Mouse (Mus musculus) G1E (cell line): Measurements from ENCODE around the gene Actn1. TPM values are rescaled to one million over a fixed set of nuclear protein-coding genes. Genes with fewer than 3 reads are reported as not detected.

ENCODE experiments used
- ATAC-seq: 2 replicates; pipeline ENCODE4 v1.8.0; 2016; ENCODE audit warnings: mild to moderate bottlenecking; ENCODE audit not compliant: insufficient number of reproducible peaks, poor library complexity, low FRiP score, severe bottlenecking; ENCODE audit errors: extremely low read depth
- DNase-seq: peaks from one replicate; pipeline ENCODE4 v3.0.0; 2012; ENCODE audit warnings: low spot score
- H3K27me3 ChIP-seq: 2 replicates; pipeline ENCODE4 v1.6.1; 2012; ENCODE audit warnings: mild to moderate bottlenecking, low read length, inconsistent platforms; ENCODE audit not compliant: insufficient read depth
- H3K36me3 ChIP-seq: replicated peaks from 2 replicates; pipeline ENCODE3; 2012; ENCODE audit warnings: mild to moderate bottlenecking, inconsistent platforms
- H3K4me1 ChIP-seq: 2 replicates; pipeline ENCODE4 v1.6.1; 2012; ENCODE audit warnings: low read depth, low read length, inconsistent platforms, mixed read lengths; ENCODE audit not compliant: insufficient read depth
- H3K4me3 ChIP-seq: 2 replicates; pipeline ENCODE4 v1.5.1; 2012; ENCODE audit warnings: low read depth, mild to moderate bottlenecking, inconsistent platforms, low read length, moderate library complexity, mixed read lengths
- H3K9me3 ChIP-seq: replicated peaks from 2 replicates; pipeline ENCODE4 v1.6.1; 2012; ENCODE audit warnings: inconsistent platforms
- CTCF ChIP-seq: IDR thresholded peaks from 2 replicates; pipeline ENCODE4 v1.5.1; 2012; ENCODE audit warnings: low read depth, low read length, inconsistent platforms, mixed read lengths
- GATA1 ChIP-seq: IDR thresholded peaks from 2 replicates; pipeline ENCODE4 v1.6.1; 2012; ENCODE audit warnings: borderline replicate concordance, low read length, inconsistent platforms, mixed read lengths
- GATA2 ChIP-seq: IDR thresholded peaks from 2 replicates; pipeline ENCODE4 v1.6.1; 2012; ENCODE audit warnings: low read depth, low read length, inconsistent platforms, borderline replicate concordance
- POLR2AphosphoS5 ChIP-seq: IDR thresholded peaks from 2 replicates; pipeline ENCODE4 v1.6.1; 2012; ENCODE audit warnings: low read depth, low read length, inconsistent platforms; ENCODE audit not compliant: insufficient replicate concordance
- TAL1 ChIP-seq: conservative IDR thresholded peaks from 2 replicates; pipeline ENCODE4 v1.6.1; 2012; ENCODE audit warnings: low read depth, low read length, inconsistent platforms, mixed read lengths
- polyA plus RNA-seq: library from polyadenylated mRNA; stranded (reverse); fragments of >175 nt; gene quantifications from 2 replicates; pipeline ENCODE4 v1.2.3, GENCODE M21; 2012
- total RNA-seq, 2 experiments: library from RNA; stranded (forward) in 1 of 2; stranded (reverse) in 1 of 2; fragments of 200-1000 nt in 1 of 2; fragments of >200 nt in 1 of 2; fragmentation: Nextera tagmentation in 1 of 2; gene quantifications; 2 replicates each; pipeline ENCODE4 v1.2.3; 2014 to 2017

Gene Actn1
- total and polyA plus RNA-seq, 3 experiments = 0.38 to 0.83 (median 0.40) TPM

- H3K36me3 ChIP-seq = no peaks in the 10 kb centered on the region
- H3K9me3 ChIP-seq = no peaks in the 10 kb centered on the region
- no peak for DNase-seq
- H3K27me3 ChIP-seq = peaks cover 67% of the 10 kb centered on the region
- TF ChIP-seq TAL1 (no peak), POLR2AphosphoS5 (no peak), CTCF (no peak), GATA1 (no peak), GATA2 (no peak)
- H3K4me1 ChIP-seq = no peaks in the 10 kb centered on the region
- ATAC-seq = no peak
- no peak overlapping the region for H3K4me3 ChIP-seq
These were observed 13.1 kb downstream of the Actn1 start for GRCm38 (mm10) chr12:80247067-80247466.

GRCm38 (mm10) chr12:80246505-80246904, 13.7 kb downstream of the Actn1 start:
- TF ChIP-seq TAL1 (no peak), CTCF (no peak)
- Histone ChIP-seq H3K4me3 (no peak overlapping the region), H3K4me1 (no peaks in the 10 kb centered on the region), H3K9me3 (no peaks in the 10 kb centered on the region), H3K27me3 (peaks cover 61% of the 10 kb centered on the region), H3K36me3 (no peaks in the 10 kb centered on the region)
- no peak for DNase-seq
- no peak for ATAC-seq

GRCm38 (mm10) chr12:80244755-80245154, 15.4 kb downstream of the Actn1 start:
- Histone ChIP-seq H3K36me3 (no peaks in the 10 kb centered on the region), H3K4me1 (no peaks in the 10 kb centered on the region), H3K9me3 (no peaks in the 10 kb centered on the region), H3K27me3 (peaks cover 50% of the 10 kb centered on the region), H3K4me3 (no peak overlapping the region)
- TF ChIP-seq POLR2AphosphoS5 = no peak
- no peak for DNase-seq
- no peak for ATAC-seq

- ATAC-seq (no peak), DNase-seq (no peak)
- Histone ChIP-seq H3K4me1 (no peaks in the 10 kb centered on the region), H3K4me3 (no peak overlapping the region), H3K27me3 (peaks cover 52% of the 10 kb centered on the region), H3K36me3 (no peaks in the 10 kb centered on the region), H3K9me3 (no peaks in the 10 kb centered on the region)
- TF ChIP-seq TAL1 (no peak), CTCF (no peak), GATA1 (no peak), POLR2AphosphoS5 (no peak), GATA2 (no peak)
These were observed 16.0 kb downstream of the Actn1 start for GRCm38 (mm10) chr12:80244127-80244526.

- Histone ChIP-seq H3K4me1 (no peaks in the 10 kb centered on the region), H3K36me3 (no peaks in the 10 kb centered on the region), H3K9me3 (no peaks in the 10 kb centered on the region), H3K27me3 (peaks cover 46% of the 10 kb centered on the region), H3K4me3 (no peak overlapping the region)
- TF ChIP-seq TAL1 (no peak), GATA1 (no peak), POLR2AphosphoS5 (no peak), GATA2 (no peak), CTCF (no peak)
- DNase-seq (no peak), ATAC-seq (no peak)
These were observed 16.8 kb downstream of the Actn1 start for GRCm38 (mm10) chr12:80243335-80243734.

GRCm38 (mm10) chr12:80239445-80239844, 20.7 kb downstream of the Actn1 start:
- no peaks in the 10 kb centered on the region for H3K4me1 ChIP-seq
- no peak for TF ChIP-seq GATA2
- no peak for TF ChIP-seq TAL1
- TF ChIP-seq CTCF = no peak
- TF ChIP-seq GATA1 = no peak
- TF ChIP-seq POLR2AphosphoS5 = no peak

GRCm38 (mm10) chr12:80238523-80238922, 21.6 kb downstream of the Actn1 start:
- Histone ChIP-seq H3K9me3 (no peaks in the 10 kb centered on the region), H3K27me3 (peaks cover 40% of the 10 kb centered on the region), H3K36me3 (no peaks in the 10 kb centered on the region), H3K4me1 (no peaks in the 10 kb centered on the region), H3K4me3 (no peak overlapping the region)
- ATAC-seq (no peak), DNase-seq (no peak)
- no peak for TF ChIP-seq GATA2
- no peak for TF ChIP-seq GATA1
- no peak for TF ChIP-seq CTCF
- TF ChIP-seq POLR2AphosphoS5 = no peak
- TF ChIP-seq TAL1 = no peak

More at GRCm38 (mm10) chr12:80239445-80239844, 20.7 kb downstream of the Actn1 start:
- no peaks in the 10 kb centered on the region for H3K36me3 ChIP-seq
- ATAC-seq (no peak), DNase-seq (no peak)
- peaks cover 44% of the 10 kb centered on the region for H3K27me3 ChIP-seq
- H3K4me3 ChIP-seq = no peak overlapping the region
- no peaks in the 10 kb centered on the region for H3K9me3 ChIP-seq
